ENCODE assay signal across 8 mouse cellular contexts in genomic region chr9:27030763-27031100, GRCm38 (mm10). TPM values are rescaled to one million over a fixed set of nuclear protein-coding genes. Genes with fewer than 3 reads are reported as not detected.
A peak's percentile ranks its signal among the peaks of the same experiment; 100 is the strongest.
DNase-seq lines count a peak whose midpoint lies in the region; ATAC-seq and TF ChIP-seq lines count a peak whose summit lies in the region.

No protein-coding gene starts in this region.

- peak; percentile 9 for DNase-seq in gastrocnemius, postnatal 14 days
- no peak for DNase-seq in gastrocnemius, postnatal 25 days
- no peak for DNase-seq in thymus, adult 2 months
- DNase-seq in thymus, postnatal 4 days, result no peak
- no peak for DNase-seq in liver, embryonic 13.5 days
- DNase-seq in yolk sac, embryonic 10.5 days (ENCODE audit: low spot score), result no peak
- DNase-seq in natural killer cell, adult 2 months (ENCODE audit: low spot score in 2 of 2), result no peak
- no peak for DNase-seq in thymus, postnatal 10 days (ENCODE audit: low spot score in 2 of 2)

- no peaks in the 10 kb centered on the region for H3K36me3 ChIP-seq in thymus, adult 2 months (ENCODE audit: control insufficient read depth, insufficient read depth, low read length)
- peaks cover 21% of the 10 kb centered on the region for H3K36me3 ChIP-seq in liver, embryonic 13.5 days

- no peaks in the 10 kb centered on the region for H3K9me3 ChIP-seq in liver, embryonic 13.5 days (replicated peaks)

- peak overlapping the region; percentile 73 for H3K4me2 ChIP-seq in liver, embryonic 13.5 days

- no peak for TF ChIP-seq POLR2A in thymus, adult 2 months (IDR thresholded peaks at IDR 0.05; ENCODE audit: control insufficient read depth, extremely low read depth, insufficient read depth, low read length, poor library complexity)

- peak; percentile 39 for ATAC-seq in liver, embryonic 13.5 days (ENCODE audit: low read depth)

- intact Hi-C loops in gastrocnemius, postnatal 14 days (cut with DNase I; ENCODE audit: low total_unique reads), result no loop called here

- H3K9ac ChIP-seq in liver, embryonic 13.5 days, result peak overlapping the region; percentile 93

- WGBS in thymus, adult 2 months, result under 1% methylated on average over 17 of the region's 17 CpGs
- WGBS in liver, embryonic 13.5 days (ENCODE audit: insufficient replicate concordance), result under 1% methylated on average over 17 of the region's 17 CpGs

- peak overlapping the region; percentile 64 for H3K4me3 ChIP-seq in thymus, adult 2 months (ENCODE audit: control insufficient read depth, insufficient read depth, low read length)
- peak overlapping the region; percentile 97 for H3K4me3 ChIP-seq in liver, embryonic 13.5 days (replicated peaks)

- TF ChIP-seq CTCF in thymus, adult 2 months (IDR thresholded peaks at IDR 0.05; ENCODE audit: borderline replicate concordance, control insufficient read depth, extremely low read depth, insufficient read depth, low read length, poor library complexity), result no peak

- H3K4me1 ChIP-seq in thymus, adult 2 months (replicated peaks; ENCODE audit: control insufficient read depth, insufficient read depth, low read length), result peaks cover 7% of the 10 kb centered on the region
- peaks cover 58% of the 10 kb centered on the region for H3K4me1 ChIP-seq in liver, embryonic 13.5 days (replicated peaks)

- H3K27me3 ChIP-seq in thymus, adult 2 months (ENCODE audit: control insufficient read depth, insufficient read depth, low read length), result no peaks in the 10 kb centered on the region
- no peaks in the 10 kb centered on the region for H3K27me3 ChIP-seq in liver, embryonic 13.5 days

- H3K27ac ChIP-seq in thymus, adult 2 months (ENCODE audit: control insufficient read depth, insufficient read depth, low read length), result no peak overlapping the region
- peak overlapping the region; percentile 76 for H3K27ac ChIP-seq in liver, embryonic 13.5 days

RNA-seq across cellular contexts. Expression of gene Ncapd3, which starts 0.8 kb away (rescaled TPM):
- 1 to 10 TPM; 5.1 to 6.8 TPM for total RNA-seq in gastrocnemius, postnatal 14 days (2021)
- total RNA-seq in gastrocnemius, postnatal 25 days (2021), result 1 to 10 TPM; 5.3 to 5.8 TPM
- 75.5 and 82.4 TPM in 2 replicates for polyA plus RNA-seq in thymus, adult 2 months (2012; rRNA removed)
- polyA plus RNA-seq in liver, embryonic 13.5 days (2015; fragmentation: Nextera tagmentation; extraction: Ambion mirVana), result 25.0 and 32.7 TPM in 2 replicates

RNA-seq across cellular contexts. Expression of gene Vps26b, which starts 0.9 kb away (rescaled TPM):
- 10 to 100 TPM; 28.1 to 28.4 TPM for total RNA-seq in gastrocnemius, postnatal 14 days (2021)
- total RNA-seq in gastrocnemius, postnatal 25 days (2021), result 10 to 100 TPM; 24.4 to 24.7 TPM
- 69.6 and 82.1 TPM in 2 replicates for polyA plus RNA-seq in thymus, adult 2 months (2012; rRNA removed)
- 10.2 and 12.2 TPM in 2 replicates for polyA plus RNA-seq in liver, embryonic 13.5 days (2015; fragmentation: Nextera tagmentation; extraction: Ambion mirVana)

RNA-seq across cellular contexts. Expression of gene Thyn1, which starts 31.2 kb away (rescaled TPM):
- total RNA-seq in gastrocnemius, postnatal 14 days (2021), result 10 to 100 TPM; 24.1 to 28.4 TPM
- 10 to 100 TPM; 19.5 to 20.7 TPM for total RNA-seq in gastrocnemius, postnatal 25 days (2021)
- polyA plus RNA-seq in thymus, adult 2 months (2012; rRNA removed), result 9.4 and 9.8 TPM in 2 replicates
- 72.1 and 74.2 TPM in 2 replicates for polyA plus RNA-seq in liver, embryonic 13.5 days (2015; fragmentation: Nextera tagmentation; extraction: Ambion mirVana)

RNA-seq across cellular contexts. Expression of gene Acad8, which starts 31.4 kb away (rescaled TPM):
- 10 to 100 TPM; 27.7 to 32.1 TPM for total RNA-seq in gastrocnemius, postnatal 14 days (2021)
- 10 to 100 TPM; 32.7 to 35.1 TPM for total RNA-seq in gastrocnemius, postnatal 25 days (2021)
- 14.5 and 21.5 TPM in 2 replicates for polyA plus RNA-seq in thymus, adult 2 months (2012; rRNA removed)
- 10.3 and 14.2 TPM in 2 replicates for polyA plus RNA-seq in liver, embryonic 13.5 days (2015; fragmentation: Nextera tagmentation; extraction: Ambion mirVana)
